Comparison of ENCODE assay signal across 29 mouse cellular contexts in genomic region chr10:71341290-71341689, GRCm38 (mm10). TPM values are rescaled to one million over a fixed set of nuclear protein-coding genes. Genes with fewer than 3 reads are reported as not detected.
DNase-seq lines count a peak whose midpoint lies in the region; ATAC-seq and TF ChIP-seq lines count a peak whose summit lies in the region.
"Had no signal": no experiment of that assay in that cellular context is flagged by ENCODE, and none has a peak within 500 bp of the region (broad histone marks: within the 10 kb centered on the region; RNA-seq: fewer than 3 reads in every experiment).

No protein-coding gene starts in this region.

- H3K27me3 ChIP-seq in kidney, embryonic 14.5 days (ENCODE audit: control insufficient read depth, insufficient read depth, low read length), result no peaks in the 10 kb centered on the region
- no peaks in the 10 kb centered on the region for H3K27me3 ChIP-seq in liver, adult 2 months (ENCODE audit: control insufficient read depth, insufficient read depth, low read length)
- no peaks in the 10 kb centered on the region for H3K27me3 ChIP-seq in kidney, embryonic 15.5 days
- no peaks in the 10 kb centered on the region for H3K27me3 ChIP-seq in forebrain, embryonic 14.5 days (replicated peaks; ENCODE audit: control insufficient read depth, insufficient read depth, low read length)
- no peaks in the 10 kb centered on the region for H3K27me3 ChIP-seq in hindbrain, postnatal 0 days (ENCODE audit: insufficient read depth, low read length)
- H3K27me3 ChIP-seq: CH12.LX; embryonic facial prominence, embryonic 12.5 days; embryonic facial prominence, embryonic 15.5 days; forebrain, embryonic 12.5 days; heart, embryonic 13.5 days; Patski had no signal

- H3K36me3 ChIP-seq in kidney, embryonic 14.5 days (ENCODE audit: control insufficient read depth, insufficient read depth, low read length), result no peaks in the 10 kb centered on the region
- no peaks in the 10 kb centered on the region; the same call in 1 of the 2 replicates for H3K36me3 ChIP-seq in liver, adult 2 months (ENCODE audit: control insufficient read depth, insufficient read depth, low read length)
- peaks cover 2% of the 10 kb centered on the region for H3K36me3 ChIP-seq in kidney, embryonic 15.5 days
- peaks cover under 1% of the 10 kb centered on the region; the same call in 1 of the 2 replicates for H3K36me3 ChIP-seq in forebrain, embryonic 14.5 days (ENCODE audit: control insufficient read depth, insufficient read depth, low read length)
- no peaks in the 10 kb centered on the region for H3K36me3 ChIP-seq in hindbrain, postnatal 0 days (ENCODE audit: insufficient read depth, low read length)
- H3K36me3 ChIP-seq: embryonic facial prominence, embryonic 12.5 days had no signal

- no peak overlapping the region for H3K9ac ChIP-seq in kidney, embryonic 14.5 days (ENCODE audit: low read depth, low read length)
- H3K9ac ChIP-seq in liver, adult 2 months (ENCODE audit: low read depth, low read length), result peak overlapping the region; percentile 67
- H3K9ac ChIP-seq in kidney, embryonic 15.5 days, result no peak overlapping the region
- H3K9ac ChIP-seq in forebrain, embryonic 14.5 days (ENCODE audit: low read length), result no peak overlapping the region
- no peak overlapping the region for H3K9ac ChIP-seq in hindbrain, postnatal 0 days (replicated peaks; ENCODE audit: low read length)
- H3K9ac ChIP-seq: embryonic facial prominence, embryonic 12.5 days; embryonic facial prominence, embryonic 15.5 days; forebrain, embryonic 12.5 days; heart, embryonic 13.5 days; hindbrain, embryonic 14.5 days had no signal

- H3K9me3 ChIP-seq in kidney, embryonic 14.5 days (ENCODE audit: control insufficient read depth, low read length), result no peaks in the 10 kb centered on the region
- H3K9me3 ChIP-seq in kidney, embryonic 15.5 days (replicated peaks), result no peaks in the 10 kb centered on the region
- H3K9me3 ChIP-seq in forebrain, embryonic 14.5 days (replicated peaks; ENCODE audit: control insufficient read depth, low read length), result no peaks in the 10 kb centered on the region
- H3K9me3 ChIP-seq in hindbrain, postnatal 0 days (ENCODE audit: low read length), result no peaks in the 10 kb centered on the region
- H3K9me3 ChIP-seq: embryonic facial prominence, embryonic 12.5 days; embryonic facial prominence, embryonic 15.5 days; forebrain, embryonic 12.5 days; G1E; heart, embryonic 10.5 days; heart, embryonic 13.5 days had no signal

- peaks cover 11% of the 10 kb centered on the region; the same call in 1 of the 2 replicates for H3K4me1 ChIP-seq in kidney, embryonic 14.5 days (ENCODE audit: control insufficient read depth, insufficient read depth, low read length)
- peaks cover 26% of the 10 kb centered on the region for H3K4me1 ChIP-seq in liver, adult 2 months (ENCODE audit: control insufficient read depth, insufficient read depth, low read length)
- peaks cover 64% of the 10 kb centered on the region for H3K4me1 ChIP-seq in kidney, embryonic 15.5 days
- peaks cover 17% of the 10 kb centered on the region for H3K4me1 ChIP-seq in forebrain, embryonic 14.5 days (ENCODE audit: control insufficient read depth, insufficient read depth, low read length)
- H3K4me1 ChIP-seq in hindbrain, postnatal 0 days (ENCODE audit: insufficient read depth, low read length), result no peaks in the 10 kb centered on the region

- DNase-seq in kidney, adult 18-20 months, result peak; percentile 58
- peak; percentile 51 for DNase-seq in liver, adult 2 months (ENCODE audit: extremely low read depth, low read depth, low spot score)
- DNase-seq in liver, result no peak
- DNase-seq in kidney, postnatal 14 days, result peak; percentile 52
- DNase-seq in forebrain, embryonic 14.5 days (ENCODE audit: low spot score), result no peak
- DNase-seq in hindbrain, postnatal 0 days (ENCODE audit: low spot score), result no peak
- DNase-seq: adrenal gland, postnatal 10 days; B cell, adult 2 months; cerebellum, adult 11 months; cerebellum, adult 2 months; cerebellum, adult 9-11 months; cerebellum, postnatal 25 days; gastrocnemius, postnatal 10 days; gastrocnemius, postnatal 36 days; heart, adult 2 months; heart, postnatal 14 days; heart, postnatal 4 days had no signal

- TF ChIP-seq POLR2A in liver, adult 2 months (IDR thresholded peaks at IDR 0.05; ENCODE audit: extremely low read depth, insufficient read depth, low read length), result no peak

- H3K79me2 ChIP-seq in liver, adult 2 months (ENCODE audit: control insufficient read depth, insufficient read depth, low read length), result peaks cover 16% of the 10 kb centered on the region; the same call in 1 of the 2 replicates

- H3K4me2 ChIP-seq in kidney, embryonic 14.5 days (replicated peaks; ENCODE audit: low read depth, low read length), result no peak overlapping the region
- no peak overlapping the region for H3K4me2 ChIP-seq in kidney, embryonic 15.5 days
- no peak overlapping the region for H3K4me2 ChIP-seq in forebrain, embryonic 14.5 days (ENCODE audit: low read length)
- H3K4me2 ChIP-seq in hindbrain, postnatal 0 days (ENCODE audit: low read depth, low read length), result no peak overlapping the region
- H3K4me2 ChIP-seq: embryonic facial prominence, embryonic 12.5 days; embryonic facial prominence, embryonic 15.5 days; forebrain, embryonic 12.5 days; heart, embryonic 13.5 days; hindbrain, embryonic 14.5 days had no signal

- H3K4me3 ChIP-seq in kidney, embryonic 14.5 days (ENCODE audit: low read length), result no peak overlapping the region
- H3K4me3 ChIP-seq in liver, adult 2 months (ENCODE audit: insufficient read depth, low read depth, low read length), result no peak overlapping the region
- H3K4me3 ChIP-seq in kidney, embryonic 15.5 days (replicated peaks), result no peak overlapping the region
- no peak overlapping the region for H3K4me3 ChIP-seq in forebrain, embryonic 14.5 days (ENCODE audit: low read depth, low read length)
- H3K4me3 ChIP-seq in hindbrain, postnatal 0 days (ENCODE audit: low read length), result no peak overlapping the region
- H3K4me3 ChIP-seq: embryonic facial prominence, embryonic 12.5 days; embryonic facial prominence, embryonic 15.5 days; forebrain, embryonic 12.5 days; heart, adult 2 months; heart, embryonic 10.5 days; heart, embryonic 13.5 days had no signal

- no peak for TF ChIP-seq CTCF in liver, adult 2 months (IDR thresholded peaks at IDR 0.05; ENCODE audit: low read depth, low read length)
- TF ChIP-seq CTCF in hindbrain, postnatal 0 days (IDR thresholded peaks at IDR 0.05; ENCODE audit: low read depth), result no peak

- H3K27ac ChIP-seq in kidney, embryonic 14.5 days (ENCODE audit: low read depth, low read length), result no peak overlapping the region
- H3K27ac ChIP-seq in liver, adult 2 months (replicated peaks; ENCODE audit: insufficient read depth, low read depth, low read length), result peak overlapping the region; percentile 70
- peak overlapping the region; percentile 48; the same call in 1 of the 2 replicates for H3K27ac ChIP-seq in kidney, embryonic 15.5 days
- no peak overlapping the region for H3K27ac ChIP-seq in forebrain, embryonic 14.5 days (ENCODE audit: low read depth, low read length)
- no peak overlapping the region for H3K27ac ChIP-seq in hindbrain, postnatal 0 days
- H3K27ac ChIP-seq: embryonic facial prominence, embryonic 12.5 days; embryonic facial prominence, embryonic 15.5 days; forebrain, embryonic 12.5 days; heart, adult 2 months; heart, embryonic 10.5 days; heart, embryonic 13.5 days; hindbrain, embryonic 14.5 days had no signal

- 90% methylated on average over 9 of the region's 9 CpGs for WGBS in kidney, embryonic 14.5 days
- WGBS in liver, adult 2 months, result 69% methylated on average over 9 of the region's 9 CpGs
- WGBS in kidney, embryonic 15.5 days, result 89% methylated on average over 9 of the region's 9 CpGs
- 92% methylated on average over 9 of the region's 9 CpGs for WGBS in forebrain, embryonic 14.5 days
- 96% methylated on average over 9 of the region's 9 CpGs for WGBS in hindbrain, postnatal 0 days

- no peak for ATAC-seq in kidney, embryonic 14.5 days (ENCODE audit: low FRiP score, low TSS enrichment)
- ATAC-seq in kidney, embryonic 15.5 days (replicated peaks; ENCODE audit: low FRiP score), result no peak
- ATAC-seq in forebrain, embryonic 14.5 days, result no peak
- ATAC-seq in hindbrain, postnatal 0 days, result no peak
- ATAC-seq: forebrain, embryonic 16.5 days; Patski had no signal

RNA-seq across cellular contexts. Expression of gene Cisd1, which starts 3.5 kb away (rescaled TPM):
- 111 and 130 TPM in 2 replicates for polyA plus RNA-seq in kidney, embryonic 14.5 days (2014; fragmentation: Nextera tagmentation; extraction: Ambion mirVana)
- 159 and 205 TPM in 2 replicates for total RNA-seq in liver, adult 2 months (2014; rRNA removed)
- polyA plus RNA-seq in liver, adult 2 months (2012; rRNA removed), result 209 and 211 TPM in 2 replicates
- polyA plus RNA-seq in kidney, embryonic 15.5 days (2015; fragmentation: Nextera tagmentation; extraction: Ambion mirVana), result 131 and 136 TPM in 2 replicates
- polyA plus RNA-seq in forebrain, embryonic 14.5 days (2014; fragmentation: Nextera tagmentation; extraction: Ambion mirVana), result 259 and 279 TPM in 2 replicates
- total RNA-seq in hindbrain, postnatal 0 days (2014; rRNA removed), result 105 and 108 TPM in 2 replicates
- polyA plus RNA-seq in hindbrain, postnatal 0 days (2015; fragmentation: Nextera tagmentation; extraction: Ambion mirVana), result 388 and 399 TPM in 2 replicates

RNA-seq across cellular contexts. Expression of gene Ipmk, which starts 6.3 kb away (rescaled TPM):
- polyA plus RNA-seq in kidney, embryonic 14.5 days (2014; fragmentation: Nextera tagmentation; extraction: Ambion mirVana), result 10.5 and 22.0 TPM in 2 replicates
- total RNA-seq in liver, adult 2 months (2014; rRNA removed), result 46.2 and 54.8 TPM in 2 replicates
- polyA plus RNA-seq in liver, adult 2 months (2012; rRNA removed), result 11.6 and 13.7 TPM in 2 replicates
- 14.3 and 18.6 TPM in 2 replicates for polyA plus RNA-seq in kidney, embryonic 15.5 days (2015; fragmentation: Nextera tagmentation; extraction: Ambion mirVana)
- polyA plus RNA-seq in forebrain, embryonic 14.5 days (2014; fragmentation: Nextera tagmentation; extraction: Ambion mirVana), result 16.2 and 17.7 TPM in 2 replicates
- 17.3 and 19.0 TPM in 2 replicates for total RNA-seq in hindbrain, postnatal 0 days (2014; rRNA removed)
- polyA plus RNA-seq in hindbrain, postnatal 0 days (2015; fragmentation: Nextera tagmentation; extraction: Ambion mirVana), result 14.0 and 14.4 TPM in 2 replicates

RNA-seq across cellular contexts. Expression of gene Ube2d1, which starts 56.2 kb away (rescaled TPM):
- 81.7 and 83.1 TPM in 2 replicates for polyA plus RNA-seq in kidney, embryonic 14.5 days (2014; fragmentation: Nextera tagmentation; extraction: Ambion mirVana)
- total RNA-seq in liver, adult 2 months (2014; rRNA removed), result 5.3 and 6.2 TPM in 2 replicates
- 8.0 and 9.5 TPM in 2 replicates for polyA plus RNA-seq in liver, adult 2 months (2012; rRNA removed)
- polyA plus RNA-seq in kidney, embryonic 15.5 days (2015; fragmentation: Nextera tagmentation; extraction: Ambion mirVana), result 60.5 and 62.8 TPM in 2 replicates
- 239 and 264 TPM in 2 replicates for polyA plus RNA-seq in forebrain, embryonic 14.5 days (2014; fragmentation: Nextera tagmentation; extraction: Ambion mirVana)
- 58.8 and 72.3 TPM in 2 replicates for total RNA-seq in hindbrain, postnatal 0 days (2014; rRNA removed)
- 126 and 145 TPM in 2 replicates for polyA plus RNA-seq in hindbrain, postnatal 0 days (2015; fragmentation: Nextera tagmentation; extraction: Ambion mirVana)
- polyA plus RNA-seq: G1E had no signal

Comparison
In these comparisons a context has a peak if more than half of its experiments do, and no peak if none do; other contexts are left out.
1. DNase-seq: peak in kidney, adult 18-20 months (single experiment), liver, adult 2 months (single experiment) and kidney, postnatal 14 days (single experiment); none in liver (single experiment), forebrain, embryonic 14.5 days (single experiment) and hindbrain, postnatal 0 days (single experiment).
2. H3K27ac ChIP-seq: peak in liver, adult 2 months (single experiment) and kidney, embryonic 15.5 days (single experiment); none in kidney, embryonic 14.5 days (single experiment), forebrain, embryonic 14.5 days (single experiment) and hindbrain, postnatal 0 days (single experiment).